Mouse (Mus musculus) neural tube, embryonic 11.5 days (tissue): ENCODE results near the gene Cyp1b1. TPM values are rescaled to one million over a fixed set of nuclear protein-coding genes. Genes with fewer than 3 reads are reported as not detected.

ENCODE experiments used
- ATAC-seq: fragments of 200-750 bp; cut with Nextera tagmentation; 2 replicates; pipeline ENCODE4 v1.8.0; 2017; ENCODE audit warnings: moderate number of reproducible peaks, mild to moderate bottlenecking, moderate TSS enrichment, moderate library complexity; ENCODE audit not compliant: insufficient read depth, low FRiP score, low TSS enrichment
- DNase-seq: peaks from one replicate; pipeline ENCODE4 v3.0.0-alpha.2; 2015; ENCODE audit warnings: low spot score
- H3K27ac ChIP-seq: fragments of 300-500 bp; sonication (generic); 2 replicates; pipeline ENCODE4 v1.5.1; 2014; ENCODE audit warnings: low read depth, mild to moderate bottlenecking, low read length
- H3K27me3 ChIP-seq: fragments of 300-500 bp; sonication (generic); 2 replicates; pipeline ENCODE4 v1.6.1; 2014; ENCODE audit warnings: mild to moderate bottlenecking, low read length, mixed read lengths; ENCODE audit not compliant: control insufficient read depth, insufficient read depth
- H3K36me3 ChIP-seq: fragments of 300-500 bp; sonication (generic); 2 replicates; pipeline ENCODE4 v1.6.1; 2014; ENCODE audit warnings: mild to moderate bottlenecking, low read length, moderate library complexity, mixed read lengths; ENCODE audit not compliant: control insufficient read depth, insufficient read depth
- H3K4me1 ChIP-seq: fragments of 300-500 bp; sonication (generic); 2 replicates; pipeline ENCODE4 v1.6.1; 2014; ENCODE audit warnings: low read length, mixed read lengths; ENCODE audit not compliant: control insufficient read depth, insufficient read depth
- H3K4me2 ChIP-seq: fragments of 300-500 bp; sonication (generic); 2 replicates; pipeline ENCODE4 v1.6.1; 2014; ENCODE audit warnings: low read depth, mild to moderate bottlenecking, moderate library complexity
- H3K4me3 ChIP-seq: fragments of 300-500 bp; sonication (generic); 2 replicates; pipeline ENCODE4 v1.5.1; 2014; ENCODE audit warnings: low read depth, low read length
- H3K9ac ChIP-seq: fragments of 300-500 bp; sonication (generic); 2 replicates; pipeline ENCODE4 v1.6.1; 2014; ENCODE audit warnings: mild to moderate bottlenecking, low read length
- H3K9me3 ChIP-seq: fragments of 300-500 bp; sonication (generic); 2 replicates; pipeline ENCODE4 v1.6.1; 2016; ENCODE audit warnings: low read length; ENCODE audit not compliant: control insufficient read depth
- WGBS: fragments of 180-500 bp; shearing (Covaris S2); extraction: QIAGEN DNeasy Blood & Tissue Kit; methylation state at CpG from one replicate; pipeline ENCODE4 v1.1.7; 2014; 5-methylcytosine and 5-hydroxymethylcytosine counted together
- polyA plus RNA-seq: library from polyadenylated mRNA; unstranded; fragments of >200 nt; fragmentation: Nextera tagmentation; extraction: Ambion mirVana; gene quantifications from 2 replicates; pipeline ENCODE4 v1.2.1, GENCODE M21; 2014

The Cyp1b1 gene
- polyA plus RNA-seq, 1 experiment from 2014 or later = 5.1 TPM

DNA sequence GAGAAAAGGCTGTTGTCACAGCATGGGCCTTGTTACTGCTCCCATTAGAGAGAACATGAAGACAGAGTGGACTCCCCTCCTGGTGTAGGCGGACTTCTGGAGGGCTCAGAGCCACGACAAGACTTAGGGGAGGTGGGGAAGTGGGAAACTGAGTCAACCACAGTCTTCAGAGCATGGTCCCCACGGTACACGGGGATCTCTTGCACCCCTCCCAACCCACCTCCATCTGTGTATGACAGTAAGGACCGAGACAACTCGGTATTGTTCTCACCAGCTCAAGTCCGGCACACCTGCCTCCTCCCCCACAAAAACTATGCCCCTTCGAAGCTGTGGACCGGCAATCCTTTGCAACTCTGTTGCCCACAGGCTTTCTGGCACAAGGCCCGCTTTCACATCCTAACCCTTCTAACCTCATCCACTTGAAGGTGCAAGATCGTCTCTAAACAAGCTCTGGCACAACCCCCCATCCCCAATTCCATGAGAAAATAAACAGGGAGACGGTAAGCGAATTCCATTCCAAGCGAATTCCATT is 13.3 kb upstream of the Cyp1b1 start:
- no peak overlapping the region for H3K4me3 ChIP-seq
- no peaks in the 10 kb centered on the region for H3K27me3 ChIP-seq
- H3K27ac ChIP-seq = no peak overlapping the region
- DNase-seq (no peak), ATAC-seq (no peak)
- H3K4me1 ChIP-seq = no peaks in the 10 kb centered on the region
- no peaks in the 10 kb centered on the region for H3K36me3 ChIP-seq
- no peaks in the 10 kb centered on the region for H3K9me3 ChIP-seq
- no peak overlapping the region for H3K4me2 ChIP-seq
- 42% methylated on average over 14 of the region's 14 CpGs for WGBS
- H3K9ac ChIP-seq = no peak overlapping the region

DNA sequence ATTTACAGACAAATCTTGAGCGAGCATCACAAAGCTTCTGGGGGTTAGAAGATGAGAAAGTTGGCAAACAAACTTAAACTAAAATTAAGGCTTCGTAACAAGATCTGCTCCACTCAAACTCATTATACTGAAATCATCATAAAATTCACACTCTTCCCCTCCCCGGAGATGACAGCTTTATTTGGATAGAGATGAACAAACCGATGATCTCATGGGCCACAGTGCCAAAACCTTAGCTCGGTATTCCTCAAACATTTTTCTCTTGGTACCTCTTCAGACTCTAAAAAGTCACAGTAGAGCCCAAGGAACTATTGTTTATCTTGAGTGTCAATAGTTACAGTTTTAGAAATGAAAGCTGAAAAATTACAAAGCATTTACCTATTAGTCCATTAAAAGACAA is 11.8 kb upstream of the Cyp1b1 start:
- H3K4me2 ChIP-seq = no peak overlapping the region
- no peak overlapping the region for H3K4me3 ChIP-seq
- no peaks in the 10 kb centered on the region for H3K4me1 ChIP-seq
- no peaks in the 10 kb centered on the region for H3K9me3 ChIP-seq
- H3K9ac ChIP-seq = no peak overlapping the region
- DNase-seq (no peak), ATAC-seq (no peak)
- H3K27ac ChIP-seq = no peak overlapping the region
- no peaks in the 10 kb centered on the region for H3K36me3 ChIP-seq
- H3K27me3 ChIP-seq = no peaks in the 10 kb centered on the region
- WGBS = 88% methylated on average over 5 of the region's 5 CpGs

DNA sequence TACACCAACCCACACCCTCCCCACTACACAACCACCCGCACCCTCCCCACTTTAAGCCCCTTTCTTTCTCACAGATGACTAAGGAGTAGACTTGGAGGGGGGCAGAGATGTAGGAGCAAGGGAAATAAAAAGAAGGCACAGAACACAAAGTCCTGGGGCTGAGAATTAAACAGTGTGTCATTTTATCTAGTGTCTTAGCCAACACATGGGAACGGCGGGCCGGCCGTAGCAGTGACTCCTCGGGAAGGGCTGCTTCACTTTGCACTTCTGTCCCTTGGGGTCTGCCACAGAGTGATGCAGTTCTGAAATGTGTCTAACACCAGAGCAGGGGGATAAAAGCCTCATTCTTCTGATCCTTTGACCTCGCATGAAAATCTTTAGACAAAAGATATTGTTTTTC is 5.8 kb upstream of the Cyp1b1 start:
- Histone ChIP-seq H3K27me3 (0 out of 2 replicates have a peak, but pooled peaks cover 2% of the 10 kb centered on the region), H3K9ac (no peak overlapping the region), H3K27ac (no peak overlapping the region), H3K36me3 (no peaks in the 10 kb centered on the region), H3K4me1 (no peaks in the 10 kb centered on the region), H3K4me3 (no peak overlapping the region), H3K4me2 (no peak overlapping the region), H3K9me3 (no peaks in the 10 kb centered on the region)
- ATAC-seq = no peak
- WGBS = 83% methylated on average over 7 of the region's 7 CpGs
- no peak for DNase-seq

DNA sequence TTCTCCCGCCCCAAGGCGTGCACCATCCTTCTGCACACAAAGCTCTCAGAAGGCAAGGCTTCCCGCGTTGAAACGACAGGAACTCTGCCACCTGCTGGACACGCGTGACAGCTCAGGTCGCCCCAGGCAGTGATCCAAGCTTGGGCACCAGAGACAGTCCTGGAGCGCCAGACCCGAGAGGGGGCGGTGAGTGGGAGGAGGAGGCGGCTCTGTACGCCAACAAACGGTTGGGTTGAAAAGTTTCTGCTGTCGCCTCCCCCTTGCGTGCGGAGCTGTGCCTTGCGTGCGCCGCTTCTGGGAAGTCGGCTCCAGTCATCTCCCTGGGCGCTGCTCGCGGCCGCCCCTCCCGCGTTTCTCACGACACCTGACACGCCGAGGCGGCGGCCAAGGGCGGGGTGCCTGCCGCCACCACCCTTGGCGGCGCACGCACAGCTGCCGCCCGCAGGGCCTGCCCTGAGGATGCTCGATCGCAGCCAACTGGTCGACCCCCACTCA is 835 bp upstream of the Cyp1b1 start:
- Histone ChIP-seq H3K27ac (no peak overlapping the region), H3K9ac (peak overlapping the region; percentile 57), H3K9me3 (no peaks in the 10 kb centered on the region), H3K36me3 (no peaks in the 10 kb centered on the region), H3K27me3 (peaks cover 43% of the 10 kb centered on the region), H3K4me1 (peaks cover 15% of the 10 kb centered on the region; the same call in 1 of the 2 replicates), H3K4me3 (peak overlapping the region; percentile 43), H3K4me2 (peak overlapping the region; percentile 89)
- ATAC-seq = peak; percentile 84
- WGBS = under 1% methylated on average over 42 of the region's 42 CpGs
- peak; percentile 91 for DNase-seq

DNA sequence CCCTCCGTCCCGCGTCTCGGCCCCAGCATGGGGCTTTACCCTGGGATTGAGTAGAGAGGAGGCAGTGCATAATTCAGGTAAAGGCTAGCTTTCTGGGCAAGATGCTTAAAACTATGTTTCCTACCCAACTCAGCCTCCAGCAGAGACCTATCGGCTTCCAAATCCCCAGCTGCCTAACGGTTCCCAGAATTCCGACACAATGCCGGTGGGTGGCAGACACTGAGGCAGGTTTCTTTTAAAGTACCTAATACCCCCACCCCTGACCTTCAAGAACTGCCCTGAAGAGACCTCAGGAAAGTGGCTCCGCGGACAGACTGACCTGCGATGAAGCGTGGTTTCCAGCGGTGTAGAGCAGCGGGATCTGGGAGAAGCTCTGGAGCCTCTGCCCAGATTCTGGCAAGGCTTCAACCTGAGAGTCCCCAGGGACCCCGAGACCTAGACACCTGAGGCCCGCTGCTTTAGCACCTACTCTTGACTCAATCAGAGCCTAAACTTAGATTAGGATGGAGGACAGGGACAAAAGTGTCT is 429 bp downstream of the Cyp1b1 start:
- H3K9ac ChIP-seq = no peak overlapping the region; the same call in 1 of the 2 replicates
- H3K27me3 ChIP-seq = peaks cover 51% of the 10 kb centered on the region
- peak overlapping the region; percentile 89 for H3K4me2 ChIP-seq
- no peak overlapping the region for H3K27ac ChIP-seq
- H3K36me3 ChIP-seq = no peaks in the 10 kb centered on the region
- H3K4me3 ChIP-seq = peak overlapping the region; percentile 43
- ATAC-seq = no peak
- H3K4me1 ChIP-seq = peaks cover 15% of the 10 kb centered on the region; the same call in 1 of the 2 replicates
- WGBS = under 1% methylated on average over 16 of the region's 16 CpGs
- H3K9me3 ChIP-seq = no peaks in the 10 kb centered on the region
- no peak for DNase-seq

DNA sequence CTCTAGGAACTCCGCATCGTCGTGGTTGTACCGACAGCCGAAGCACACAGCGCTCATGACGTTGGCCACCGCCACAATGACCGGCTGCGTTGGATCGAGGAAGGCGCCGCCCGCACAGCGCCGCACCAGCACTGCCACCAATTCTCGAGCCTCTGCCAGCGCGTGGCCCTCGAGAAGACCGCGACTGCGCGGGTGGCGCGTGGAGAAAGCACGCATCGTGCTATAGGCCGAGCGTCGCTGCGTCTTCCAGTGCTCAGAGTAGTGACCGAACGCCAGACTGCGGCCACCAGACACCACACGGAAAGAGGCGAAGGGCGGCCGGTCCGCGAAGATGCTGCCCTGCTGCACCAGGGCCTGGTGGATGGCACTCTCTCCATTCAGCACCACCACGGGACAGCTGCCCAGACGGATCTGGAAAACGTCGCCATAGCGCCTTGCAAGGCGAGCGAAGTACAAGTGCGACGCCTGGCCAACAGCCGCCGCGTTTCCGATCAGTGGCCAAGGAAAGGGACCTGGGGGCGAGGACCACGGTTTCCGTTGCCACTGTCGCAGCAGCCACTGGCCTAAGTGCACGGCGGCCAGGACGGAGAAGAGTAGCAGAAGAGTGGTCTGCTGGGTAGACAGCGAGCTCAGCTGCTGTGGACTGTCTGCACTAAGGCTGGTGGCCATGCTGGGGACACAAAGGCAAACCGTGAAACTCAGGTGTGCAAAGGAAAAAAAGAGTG is 1.1 kb downstream of the Cyp1b1 start:
- no peaks in the 10 kb centered on the region for H3K9me3 ChIP-seq
- H3K4me2 ChIP-seq = peak overlapping the region; percentile 89
- ATAC-seq = peak; percentile 35
- 0% methylated on average over 63 of the region's 63 CpGs for WGBS
- H3K4me1 ChIP-seq = peaks cover 15% of the 10 kb centered on the region; the same call in 1 of the 2 replicates
- H3K27ac ChIP-seq = no peak overlapping the region
- peak overlapping the region; percentile 32; the same call in 1 of the 2 replicates for H3K9ac ChIP-seq
- H3K4me3 ChIP-seq = peak overlapping the region; percentile 43
- H3K36me3 ChIP-seq = no peaks in the 10 kb centered on the region
- peaks cover 53% of the 10 kb centered on the region for H3K27me3 ChIP-seq
- DNase-seq = peak; percentile 62

DNA sequence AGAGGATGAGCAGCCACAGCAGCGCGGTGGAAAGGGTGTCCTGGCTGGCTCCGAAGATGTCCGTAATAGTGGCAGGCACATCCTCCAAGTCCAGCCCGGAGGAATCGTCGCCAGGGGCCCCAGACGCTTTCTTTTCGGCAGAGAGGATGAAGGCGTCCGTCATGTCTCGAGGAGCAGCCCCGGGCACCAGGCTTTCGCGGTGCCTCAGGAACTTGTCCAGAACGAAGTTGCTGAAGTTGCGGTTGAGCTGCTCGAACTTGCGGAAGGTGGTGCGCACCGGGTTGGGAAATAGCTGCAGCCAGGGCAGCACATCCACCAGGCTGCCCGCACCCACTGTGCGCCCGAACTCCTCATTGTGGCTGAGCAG is 1.6 kb downstream of the Cyp1b1 start:
- H3K4me1 ChIP-seq = peaks cover 15% of the 10 kb centered on the region; the same call in 1 of the 2 replicates
- H3K9ac ChIP-seq = peak overlapping the region; percentile 32; the same call in 1 of the 2 replicates
- H3K27ac ChIP-seq = no peak overlapping the region
- H3K4me3 ChIP-seq = peak overlapping the region; percentile 43
- ATAC-seq = no peak
- H3K9me3 ChIP-seq = no peaks in the 10 kb centered on the region
- peaks cover 53% of the 10 kb centered on the region for H3K27me3 ChIP-seq
- under 1% methylated on average over 24 of the region's 24 CpGs for WGBS
- peak overlapping the region; percentile 89 for H3K4me2 ChIP-seq
- DNase-seq = peak; percentile 59
- no peaks in the 10 kb centered on the region for H3K36me3 ChIP-seq

DNA sequence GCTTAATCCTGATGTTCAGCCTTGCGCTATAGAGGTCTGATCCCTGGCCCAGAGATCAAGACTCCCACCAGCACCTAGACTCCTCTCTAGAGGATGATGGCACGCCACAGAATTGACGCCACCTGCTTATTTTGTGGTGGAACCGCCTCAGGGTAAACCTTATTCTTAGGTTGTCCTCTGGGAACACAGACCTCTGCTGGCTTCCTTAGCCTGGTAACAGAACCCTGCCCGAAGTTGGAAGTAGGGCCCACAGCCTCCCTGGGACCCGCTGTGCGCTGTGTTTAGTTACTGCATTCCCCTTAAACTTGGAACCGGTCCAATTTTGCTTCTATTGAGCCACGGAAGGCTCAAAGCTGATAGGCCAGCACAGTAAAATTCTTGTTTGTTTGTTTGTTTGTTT is 2.3 kb downstream of the Cyp1b1 start:
- Histone ChIP-seq H3K9ac (no peak overlapping the region), H3K27ac (no peak overlapping the region), H3K27me3 (peaks cover 53% of the 10 kb centered on the region), H3K4me3 (no peak overlapping the region), H3K36me3 (no peaks in the 10 kb centered on the region), H3K4me2 (no peak overlapping the region; the same call in 1 of the 2 replicates), H3K4me1 (peaks cover 15% of the 10 kb centered on the region; the same call in 1 of the 2 replicates), H3K9me3 (no peaks in the 10 kb centered on the region)
- DNase-seq (peak; percentile 19), ATAC-seq (no peak)
- 2% methylated on average over 9 of the region's 9 CpGs for WGBS
